Mouse (Mus musculus) liver, adult 2 months (tissue): ENCODE measurements around the gene Dlg2.

Experiments
- CTCF ChIP-seq: fragments of 200-500 bp; IDR thresholded peaks from 2 replicates; pipeline ENCODE4 v1.5.1; 2011; ENCODE audit warnings: low read depth, low read length, control low read depth
- POLR2A ChIP-seq: fragments of 200-500 bp; IDR thresholded peaks from 2 replicates; pipeline ENCODE4 v1.6.1; 2011; ENCODE audit warnings: low read length, control low read depth; ENCODE audit not compliant: insufficient read depth; ENCODE audit errors: extremely low read depth

DNA sequence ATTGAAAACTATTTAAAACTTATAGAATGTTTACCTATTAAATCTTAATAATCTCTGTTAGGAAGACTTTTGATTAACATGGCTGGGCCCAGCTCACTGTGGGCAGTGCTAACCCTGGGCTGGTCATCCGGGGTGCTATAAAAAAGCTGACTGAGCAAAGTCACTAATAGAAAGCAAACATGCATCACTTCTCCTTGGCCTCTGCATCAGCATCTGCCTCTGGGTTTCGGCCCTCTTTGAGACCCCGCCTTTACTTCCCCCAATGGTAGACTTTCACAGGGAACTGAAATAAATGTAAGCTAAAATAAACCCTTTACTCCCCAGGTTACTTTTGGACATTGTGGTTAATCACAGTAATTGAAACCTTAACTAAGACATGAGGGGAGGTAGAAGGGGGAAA is 1264.3 kb downstream of the Dlg2 start:
- TF ChIP-seq CTCF (no peak), POLR2A (no peak)
